Comparison of ENCODE assay signal across 8 mouse cellular contexts in the genomic region with DNA sequence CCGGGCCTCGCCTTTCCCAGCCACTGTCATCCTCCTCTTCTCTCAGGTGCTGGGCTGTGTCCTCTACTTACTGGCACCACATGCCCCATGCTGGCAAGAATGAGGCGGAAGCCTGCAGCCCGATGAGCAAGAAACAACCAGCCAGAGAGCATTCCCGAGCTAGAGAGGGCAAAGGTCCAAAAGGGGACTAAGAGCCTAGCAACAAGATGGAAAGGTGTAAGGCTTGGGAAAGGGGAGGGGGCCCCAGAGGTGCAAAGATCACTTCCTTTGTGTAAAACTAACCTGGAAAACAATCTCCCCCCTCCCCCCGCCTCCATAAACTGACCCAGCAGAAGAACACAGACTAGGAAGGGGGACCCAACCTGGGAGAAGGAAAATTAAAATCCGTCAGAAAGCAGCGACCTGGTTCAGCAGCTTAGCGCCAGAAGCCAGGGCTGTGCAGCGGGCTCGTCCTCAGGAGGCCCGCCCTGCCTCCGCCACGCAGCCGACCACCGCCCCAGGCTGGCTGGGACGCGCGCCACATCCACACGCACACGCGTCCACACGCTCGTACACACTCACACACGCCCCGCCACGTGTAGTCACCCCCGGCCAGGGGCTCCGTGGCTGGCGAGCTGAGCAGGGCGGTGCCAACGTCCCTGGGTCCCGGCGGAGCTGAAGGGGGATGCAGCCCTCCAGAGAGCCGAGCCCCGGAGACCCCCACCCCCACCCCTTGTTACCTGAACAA. TPM values are rescaled to one million over a fixed set of nuclear protein-coding genes. Genes with fewer than 3 reads are reported as not detected.
DNase-seq lines count a peak whose midpoint lies in the region; ATAC-seq lines count a peak whose summit lies in the region.

No protein-coding gene starts in this region.

- no peaks in the 10 kb centered on the region for H3K36me3 ChIP-seq in lung, embryonic 15.5 days

- peak overlapping the region; percentile 67 for H3K4me3 ChIP-seq in lung, embryonic 15.5 days

- H3K9me3 ChIP-seq in lung, embryonic 15.5 days, result no peaks in the 10 kb centered on the region

- peak overlapping the region; percentile 57 for H3K4me2 ChIP-seq in lung, embryonic 15.5 days

- intact Hi-C loops in heart, postnatal 25 days (cut with DNase I), result no loop called here

- peak; percentile 77 for ATAC-seq in lung, embryonic 15.5 days (ENCODE audit: borderline replicate concordance, extremely low read depth, low FRiP score, low TSS enrichment)

- H3K4me1 ChIP-seq in lung, embryonic 15.5 days, result no peaks in the 10 kb centered on the region

- peak overlapping the region; percentile 44 for H3K9ac ChIP-seq in lung, embryonic 15.5 days

- DNase-seq in heart, adult 11 months, result peak; percentile 91
- DNase-seq in heart, postnatal 25 days (ENCODE audit: low spot score), result no peak
- DNase-seq in MN1 (ENCODE audit: low spot score), result peak; percentile 30
- peak; percentile 52 to 57 for DNase-seq in cerebellum, postnatal 25 days
- DNase-seq in heart, adult 9 months (ENCODE audit: low spot score in 2 of 2), result peak; percentile 9 to 15
- DNase-seq in kidney, adult 8-10 months, result peak; percentile 58 to 74
- DNase-seq in right cerebral cortex, postnatal 14 days, result peak; percentile 45

- 16% methylated on average over 33 of the region's 36 CpGs for WGBS in lung, embryonic 15.5 days

- H3K27ac ChIP-seq in lung, embryonic 15.5 days, result peak overlapping the region; percentile 33; the same call in 1 of the 2 replicates

- no peaks in the 10 kb centered on the region for H3K27me3 ChIP-seq in lung, embryonic 15.5 days

RNA-seq across cellular contexts. Expression of a gene that starts 0.8 kb away (rescaled TPM):
- total RNA-seq in heart, postnatal 25 days (2021), result 10 to 100 TPM; 26.5 to 35.8 TPM
- polyA plus RNA-seq in lung, embryonic 15.5 days (2015; fragmentation: Nextera tagmentation; extraction: Ambion mirVana), result 4.1 and 4.5 TPM in 2 replicates

RNA-seq across cellular contexts. Expression of a gene that starts 48.7 kb away (rescaled TPM):
- 10 to 100 TPM; 12.6 to 17.9 TPM for total RNA-seq in heart, postnatal 25 days (2021)
- 16.7 and 16.8 TPM in 2 replicates for polyA plus RNA-seq in lung, embryonic 15.5 days (2015; fragmentation: Nextera tagmentation; extraction: Ambion mirVana)
